Mouse (Mus musculus): ENCODE data around the gene Zfp341. TPM values are rescaled to one million over a fixed set of nuclear protein-coding genes. Genes with fewer than 3 reads are reported as not detected.

The Zfp341 gene
- total and polyA plus RNA-seq, 2 experiments from 2014 or later, result 0.40 to 4.4 TPM

DNA sequence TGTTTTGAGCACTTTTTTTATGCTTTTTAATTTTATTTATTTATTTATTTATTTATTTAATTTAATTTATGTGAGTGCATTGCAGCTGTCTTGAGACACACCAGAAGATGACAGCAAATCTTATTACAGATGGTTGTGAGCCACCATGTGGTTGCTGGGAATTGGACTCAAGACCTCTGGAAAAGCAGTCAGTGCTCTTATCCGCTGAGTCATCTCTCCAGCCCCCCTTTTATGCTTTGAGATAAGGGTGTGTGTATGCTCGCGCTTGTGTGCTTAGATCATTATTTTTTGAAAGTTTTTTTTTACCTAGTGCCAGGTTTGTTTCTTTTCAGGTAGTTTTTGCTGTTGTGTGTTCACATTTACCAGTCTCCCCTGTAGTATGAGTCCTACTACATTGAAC lies 65.9 kb downstream of the Zfp341 start:
- H3K4me2 ChIP-seq (ENCODE audit: low read depth, low read length), result no peak overlapping the region
- H3K36me3 ChIP-seq (replicated peaks; ENCODE audit: control insufficient read depth, insufficient read depth, low read length), result no peaks in the 10 kb centered on the region
- no peak overlapping the region for H3K27ac ChIP-seq (ENCODE audit: low read depth)
- no peak overlapping the region for H3K9ac ChIP-seq (replicated peaks; ENCODE audit: low read depth, low read length)
- no peak for ATAC-seq (ENCODE audit: insufficient read depth, low read depth)
- H3K4me3 ChIP-seq (ENCODE audit: low read depth, low read length), result no peak overlapping the region
- H3K27me3 ChIP-seq (ENCODE audit: control insufficient read depth, insufficient read depth, low read length), result no peaks in the 10 kb centered on the region
- no peak for TF ChIP-seq EP300 (IDR thresholded peaks at IDR 0.05; ENCODE audit: low read depth)
- TF ChIP-seq CTCF (IDR thresholded peaks at IDR 0.05; ENCODE audit: low read depth), result no peak
- peaks cover 32% of the 10 kb centered on the region for H3K4me1 ChIP-seq (ENCODE audit: control insufficient read depth, insufficient read depth)
- H3K9me3 ChIP-seq (replicated peaks; ENCODE audit: control insufficient read depth, low read length), result no peaks in the 10 kb centered on the region
- 65% methylated on average over 3 of the region's 3 CpGs for WGBS
- DNase-seq (ENCODE audit: low spot score), result no peak

DNA sequence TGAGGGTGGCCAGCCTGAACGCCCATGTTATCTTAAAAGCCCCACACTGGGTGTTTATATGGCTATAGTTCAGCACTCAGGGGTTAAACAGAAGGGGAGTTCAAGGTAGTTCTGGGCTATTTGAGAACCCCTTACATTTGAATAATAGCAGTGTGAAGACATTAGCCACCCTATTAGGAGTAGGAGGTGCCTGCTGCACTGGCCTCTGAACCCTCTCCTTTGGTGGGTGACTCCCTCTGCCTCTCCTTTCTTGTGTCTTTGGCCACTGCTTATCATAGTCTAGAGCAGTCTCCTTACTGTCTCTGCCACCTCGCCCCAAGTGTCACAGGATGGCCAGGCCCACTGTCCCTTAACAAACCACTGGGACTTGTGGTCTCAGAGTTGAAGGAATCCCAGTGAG lies 67.2 kb downstream of the Zfp341 start:
- no peak for TF ChIP-seq EP300 (IDR thresholded peaks at IDR 0.05; ENCODE audit: low read depth)
- no peak for TF ChIP-seq CTCF (IDR thresholded peaks at IDR 0.05; ENCODE audit: low read depth)
- Histone ChIP-seq H3K4me3 (ENCODE audit: low read depth, low read length) (no peak overlapping the region), H3K27ac (ENCODE audit: low read depth) (no peak overlapping the region), H3K4me1 (ENCODE audit: control insufficient read depth, insufficient read depth) (peaks cover 23% of the 10 kb centered on the region), H3K9ac (replicated peaks; ENCODE audit: low read depth, low read length) (no peak overlapping the region), H3K4me2 (ENCODE audit: low read depth, low read length) (no peak overlapping the region), H3K27me3 (ENCODE audit: control insufficient read depth, insufficient read depth, low read length) (no peaks in the 10 kb centered on the region), H3K36me3 (replicated peaks; ENCODE audit: control insufficient read depth, insufficient read depth, low read length) (0 out of 2 replicates have a peak, but pooled peaks cover 4% of the 10 kb centered on the region), H3K9me3 (replicated peaks; ENCODE audit: control insufficient read depth, low read length) (no peaks in the 10 kb centered on the region)
- ATAC-seq (ENCODE audit: insufficient read depth, low read depth) (no peak), DNase-seq (ENCODE audit: low spot score) (peak; percentile 3)
- WGBS, result 63% methylated on average over 2 of the region's 2 CpGs

DNA sequence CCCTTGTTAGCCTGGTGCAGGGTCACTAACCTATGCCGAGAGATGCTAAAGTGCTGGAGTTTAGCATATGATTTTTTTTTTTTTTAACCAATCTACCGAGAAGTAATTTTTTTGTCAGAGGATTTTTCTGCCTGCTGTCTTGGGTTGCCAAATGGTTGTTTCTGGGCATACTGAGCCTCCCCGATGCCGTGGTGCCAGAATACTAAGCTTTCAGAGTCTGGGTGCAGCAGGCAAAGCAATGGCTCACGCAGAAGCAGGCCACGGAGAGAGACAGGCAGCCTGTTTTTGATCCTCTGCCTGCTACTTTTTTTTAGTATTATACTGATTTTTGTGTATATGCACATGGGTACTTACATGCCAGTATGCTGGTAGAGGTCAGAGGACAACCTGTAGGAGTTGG lies 67.8 kb downstream of the Zfp341 start:
- ATAC-seq (ENCODE audit: insufficient read depth, low read depth), result no peak
- no peaks in the 10 kb centered on the region for H3K9me3 ChIP-seq (replicated peaks; ENCODE audit: control insufficient read depth, low read length)
- H3K4me1 ChIP-seq (ENCODE audit: control insufficient read depth, insufficient read depth), result peaks cover 23% of the 10 kb centered on the region

DNA sequence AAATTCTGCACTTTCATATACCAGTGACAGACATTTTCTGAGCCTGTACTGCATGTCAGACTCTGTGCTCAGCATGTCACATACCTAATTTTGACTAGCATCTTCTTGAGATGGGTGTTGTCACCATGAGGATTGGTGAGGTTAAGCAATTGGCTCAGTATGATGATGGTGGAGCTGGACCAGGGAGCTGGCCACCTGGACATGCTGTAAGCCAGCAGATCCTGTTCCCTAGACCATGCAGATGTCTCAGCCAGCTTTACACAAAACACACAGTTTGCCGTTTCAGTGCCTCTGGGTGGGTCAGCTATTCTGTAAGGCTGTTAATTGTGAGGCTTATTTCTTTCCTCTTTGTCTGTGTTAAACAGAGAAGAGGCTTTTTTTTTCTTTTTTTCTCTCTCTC lies 69.6 kb downstream of the Zfp341 start:
- TF ChIP-seq EP300 (IDR thresholded peaks at IDR 0.05; ENCODE audit: low read depth) (no peak), CTCF (IDR thresholded peaks at IDR 0.05; ENCODE audit: low read depth) (no peak)
- DNase-seq (ENCODE audit: low spot score) (peak; percentile 3), ATAC-seq (ENCODE audit: insufficient read depth, low read depth) (no peak)
- H3K9me3 ChIP-seq (replicated peaks; ENCODE audit: control insufficient read depth, low read length), result no peaks in the 10 kb centered on the region
- H3K36me3 ChIP-seq (replicated peaks; ENCODE audit: control insufficient read depth, insufficient read depth, low read length), result 0 out of 2 replicates have a peak, but pooled peaks cover 5% of the 10 kb centered on the region
- H3K27me3 ChIP-seq (ENCODE audit: control insufficient read depth, insufficient read depth, low read length), result no peaks in the 10 kb centered on the region
- no peak overlapping the region for H3K4me2 ChIP-seq (ENCODE audit: low read depth, low read length)
- 60% methylated on average over 1 of the region's 1 CpGs for WGBS
- peaks cover 12% of the 10 kb centered on the region; the same call in 1 of the 2 replicates for H3K4me1 ChIP-seq (ENCODE audit: control insufficient read depth, insufficient read depth)
- no peak overlapping the region for H3K4me3 ChIP-seq (ENCODE audit: low read depth, low read length)
- no peak overlapping the region for H3K9ac ChIP-seq (replicated peaks; ENCODE audit: low read depth, low read length)
- no peak overlapping the region for H3K27ac ChIP-seq (ENCODE audit: low read depth)

More for the DNA sequence above, 67.8 kb downstream of the Zfp341 start:
- no peak overlapping the region for H3K27ac ChIP-seq (ENCODE audit: low read depth)
- no peak overlapping the region for H3K9ac ChIP-seq (replicated peaks; ENCODE audit: low read depth, low read length)
- no peak overlapping the region for H3K4me2 ChIP-seq (ENCODE audit: low read depth, low read length)
- no peak overlapping the region for H3K4me3 ChIP-seq (ENCODE audit: low read depth, low read length)
- DNase-seq (ENCODE audit: low spot score), result peak; percentile 2
- no peaks in the 10 kb centered on the region for H3K27me3 ChIP-seq (ENCODE audit: control insufficient read depth, insufficient read depth, low read length)
- TF ChIP-seq EP300 (IDR thresholded peaks at IDR 0.05; ENCODE audit: low read depth), result no peak
- TF ChIP-seq CTCF (IDR thresholded peaks at IDR 0.05; ENCODE audit: low read depth), result no peak
- 84% methylated on average over 6 of the region's 6 CpGs for whole genome bisulfite sequencing
- H3K36me3 ChIP-seq (replicated peaks; ENCODE audit: control insufficient read depth, insufficient read depth, low read length), result 0 out of 2 replicates have a peak, but pooled peaks cover 5% of the 10 kb centered on the region

- no peak overlapping the region for H3K4me2 ChIP-seq (ENCODE audit: low read depth, low read length)
Measured at GRCm38 (mm10) chr2:154684901-154685470, 71.9 kb downstream of the Zfp341 start.

GRCm38 (mm10) chr2:154685772-154686171 lies 72.7 kb downstream of the Zfp341 start:
- H3K9ac ChIP-seq (replicated peaks; ENCODE audit: low read depth, low read length), result no peak overlapping the region
- H3K27ac ChIP-seq (ENCODE audit: low read depth), result no peak overlapping the region
- no peak for ATAC-seq (ENCODE audit: insufficient read depth, low read depth)
- H3K4me1 ChIP-seq (ENCODE audit: control insufficient read depth, insufficient read depth), result 0 out of 2 replicates have a peak, but pooled peaks cover 4% of the 10 kb centered on the region
- H3K4me2 ChIP-seq (ENCODE audit: low read depth, low read length), result no peak overlapping the region
- 94% methylated on average over 3 of the region's 3 CpGs for WGBS
- TF ChIP-seq CTCF (IDR thresholded peaks at IDR 0.05; ENCODE audit: low read depth), result no peak
- TF ChIP-seq EP300 (IDR thresholded peaks at IDR 0.05; ENCODE audit: low read depth), result no peak
- H3K9me3 ChIP-seq (replicated peaks; ENCODE audit: control insufficient read depth, low read length), result no peaks in the 10 kb centered on the region
- H3K4me3 ChIP-seq (ENCODE audit: low read depth, low read length), result no peak overlapping the region
- no peaks in the 10 kb centered on the region for H3K27me3 ChIP-seq (ENCODE audit: control insufficient read depth, insufficient read depth, low read length)
- DNase-seq (ENCODE audit: low spot score), result peak; percentile 1
- H3K36me3 ChIP-seq (replicated peaks; ENCODE audit: control insufficient read depth, insufficient read depth, low read length), result peaks cover 19% of the 10 kb centered on the region; the same call in 1 of the 2 replicates

More at GRCm38 (mm10) chr2:154684901-154685470, 71.9 kb downstream of the Zfp341 start:
- no peak overlapping the region for H3K27ac ChIP-seq (ENCODE audit: low read depth)
- ATAC-seq (ENCODE audit: insufficient read depth, low read depth), result no peak
- no peaks in the 10 kb centered on the region for H3K9me3 ChIP-seq (replicated peaks; ENCODE audit: control insufficient read depth, low read length)
- H3K36me3 ChIP-seq (replicated peaks; ENCODE audit: control insufficient read depth, insufficient read depth, low read length), result peaks cover 12% of the 10 kb centered on the region; the same call in 1 of the 2 replicates
- TF ChIP-seq CTCF (IDR thresholded peaks at IDR 0.05; ENCODE audit: low read depth) (no peak), EP300 (IDR thresholded peaks at IDR 0.05; ENCODE audit: low read depth) (no peak)
- WGBS, result 87% methylated on average over 7 of the region's 7 CpGs
- no peaks in the 10 kb centered on the region for H3K27me3 ChIP-seq (ENCODE audit: control insufficient read depth, insufficient read depth, low read length)
- H3K4me3 ChIP-seq (ENCODE audit: low read depth, low read length), result no peak overlapping the region
- H3K4me1 ChIP-seq (ENCODE audit: control insufficient read depth, insufficient read depth), result 0 out of 2 replicates have a peak, but pooled peaks cover 4% of the 10 kb centered on the region
- peak; percentile 2 for DNase-seq (ENCODE audit: low spot score)
- H3K9ac ChIP-seq (replicated peaks; ENCODE audit: low read depth, low read length), result no peak overlapping the region
